Mouse (Mus musculus): ENCODE results near the gene Atp11a. TPM values are rescaled to one million over a fixed set of nuclear protein-coding genes. Genes with fewer than 3 reads are reported as not detected.

Atp11a gene
- total RNA-seq, 2 experiments from 2014 or later, result 21.8 to 23.4 TPM

DNA sequence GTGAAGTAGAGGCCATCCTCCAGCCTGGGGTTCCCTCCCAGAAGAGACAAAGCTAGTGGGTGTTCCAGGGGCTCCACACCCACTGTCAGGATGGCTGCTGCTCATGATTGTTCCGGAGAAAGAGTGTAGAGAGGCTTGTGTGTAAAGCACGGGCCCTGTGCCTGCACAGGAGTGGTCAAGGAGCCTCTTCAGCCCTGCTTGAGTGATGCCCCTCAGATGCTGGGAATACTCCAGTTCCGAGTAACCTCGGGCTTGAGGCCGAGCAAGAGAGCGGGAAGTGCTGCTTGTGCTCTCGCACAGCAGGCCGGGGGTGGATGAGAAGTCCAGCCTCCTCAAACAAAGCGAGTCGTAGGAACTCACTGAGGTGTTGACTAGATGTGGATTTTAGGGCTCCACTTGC, 46.3 kb downstream of the Atp11a start:
- intact Hi-C loops (cut with DNase I; ENCODE audit: low total_unique reads), result loop anchor here (5.0 kb wide), 1 partner anchor 41 kb away; no protein-coding TSS in a partner anchor
- DNase-seq, result no peak

DNA sequence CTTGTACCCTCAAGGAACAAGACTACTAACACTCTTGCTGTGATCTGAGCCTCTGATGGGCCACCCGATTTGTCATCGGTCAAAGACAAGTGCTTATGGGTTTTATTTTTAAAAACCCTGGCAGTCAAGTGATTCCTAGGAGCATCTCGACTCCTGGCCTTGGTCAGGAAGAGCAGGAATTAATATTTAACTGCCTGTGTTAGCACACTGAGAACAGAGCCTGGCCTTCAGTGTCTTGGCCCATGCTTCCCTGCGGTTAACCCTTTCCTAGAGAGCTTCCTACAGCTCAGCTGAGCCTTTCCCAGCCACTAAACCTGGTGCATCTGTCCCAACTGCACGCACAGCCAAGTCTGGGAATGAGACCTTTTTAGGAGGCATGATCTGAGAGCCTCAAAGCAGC, 48.1 kb downstream of the Atp11a start:
- DNase-seq, result no peak
- intact Hi-C loops (cut with DNase I; ENCODE audit: low total_unique reads), result loop anchor here (5.0 kb wide), 1 partner anchor 43 kb away; no protein-coding TSS in a partner anchor

DNA sequence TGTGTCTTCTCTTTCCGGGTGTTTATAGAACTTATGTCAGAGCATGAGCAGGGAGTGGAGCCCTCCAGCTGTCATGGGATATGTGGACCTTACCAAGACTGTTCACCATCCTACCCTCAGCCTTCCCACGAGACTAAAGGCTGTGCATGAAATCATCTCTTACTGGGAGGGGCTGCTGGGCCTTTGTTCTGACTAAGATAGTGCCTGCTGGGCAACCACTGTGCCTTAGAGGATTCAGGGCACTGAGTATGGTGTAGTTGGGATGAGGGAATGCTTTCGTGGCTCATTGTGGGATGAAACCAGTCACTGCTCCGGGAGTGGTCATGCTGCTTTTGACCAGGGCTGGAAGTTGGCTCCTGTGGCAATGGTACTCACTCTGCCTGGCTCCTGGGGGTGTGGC, 48.8 kb downstream of the Atp11a start:
- no peak for DNase-seq
- intact Hi-C loops (cut with DNase I; ENCODE audit: low total_unique reads), result no loop called here

GRCm38 (mm10) chr8:12808018-12808417, 51.2 kb downstream of the Atp11a start:
- intact Hi-C loops (cut with DNase I; ENCODE audit: low total_unique reads), result no loop called here

GRCm38 (mm10) chr8:12809516-12809915, 52.7 kb downstream of the Atp11a start:
- no peak for DNase-seq
- intact Hi-C loops (cut with DNase I; ENCODE audit: low total_unique reads), result no loop called here

More at GRCm38 (mm10) chr8:12808018-12808417, 51.2 kb downstream of the Atp11a start:
- DNase-seq, result no peak

DNA sequence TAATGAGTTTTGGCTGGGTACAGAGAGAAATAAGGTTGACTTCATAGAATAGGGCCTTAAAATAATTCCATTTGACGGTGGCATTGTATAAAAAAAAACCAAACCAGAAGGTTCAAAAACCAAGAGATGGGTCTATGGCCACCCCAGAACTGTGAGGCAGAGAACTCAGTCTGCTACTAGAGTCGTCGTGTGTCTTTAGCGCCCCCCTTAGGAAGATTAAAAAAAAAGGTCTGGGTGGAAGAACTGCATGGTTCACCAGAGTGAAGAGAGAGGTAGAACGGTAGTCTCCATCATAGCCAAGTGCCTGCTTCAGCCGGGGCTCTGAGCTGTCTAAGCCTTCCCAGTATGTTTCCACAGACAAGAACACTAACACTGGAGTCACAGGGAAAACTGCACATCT, 54.4 kb downstream of the Atp11a start:
- intact Hi-C loops (cut with DNase I; ENCODE audit: low total_unique reads), result loop anchor here (10.0 kb wide), 1 partner anchor 136 kb away; the partner anchor contains the start of gene Tubgcp3

GRCm38 (mm10) chr8:12816412-12816811, 59.6 kb downstream of the Atp11a start:
- intact Hi-C loops (cut with DNase I; ENCODE audit: low total_unique reads), result loop anchor here (10.0 kb wide), 1 partner anchor 142 kb away; the partner anchor contains the start of gene Tubgcp3

More for the DNA sequence above, 54.4 kb downstream of the Atp11a start:
- DNase-seq, result no peak

GRCm38 (mm10) chr8:12822892-12823291, 66.1 kb downstream of the Atp11a start:
- intact Hi-C loops (cut with DNase I; ENCODE audit: low total_unique reads), result no loop called here
- no peak for DNase-seq

More at GRCm38 (mm10) chr8:12816412-12816811, 59.6 kb downstream of the Atp11a start:
- no peak for DNase-seq

DNA sequence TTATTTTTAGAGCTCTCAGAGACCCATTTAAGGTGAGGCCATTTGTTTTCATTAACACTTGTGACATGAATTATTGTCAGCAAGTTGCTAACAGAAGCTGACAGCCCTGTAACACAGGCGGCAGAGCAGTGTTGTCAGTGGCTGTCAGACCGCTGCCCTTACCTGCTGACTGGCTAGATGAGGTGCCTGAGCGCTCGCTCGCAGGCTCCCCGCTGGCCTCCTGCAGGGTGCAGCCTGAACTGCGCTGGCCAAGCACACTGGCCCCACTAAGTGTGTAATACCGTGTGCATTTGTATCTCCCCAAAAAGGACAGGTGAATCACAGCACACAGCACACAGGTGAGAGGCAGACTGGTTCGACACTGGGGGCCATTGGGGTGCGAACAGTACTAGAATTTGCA, 67.7 kb downstream of the Atp11a start:
- no peak for DNase-seq
- intact Hi-C loops (cut with DNase I; ENCODE audit: low total_unique reads), result no loop called here

GRCm38 (mm10) chr8:12825236-12825635, 68.4 kb downstream of the Atp11a start:
- intact Hi-C loops (cut with DNase I; ENCODE audit: low total_unique reads), result no loop called here
- no peak for DNase-seq

- DNase-seq, result no peak
- intact Hi-C loops (cut with DNase I; ENCODE audit: low total_unique reads), result no loop called here
Measured at GRCm38 (mm10) chr8:12825686-12826237, 68.9 kb downstream of the Atp11a start.

DNA sequence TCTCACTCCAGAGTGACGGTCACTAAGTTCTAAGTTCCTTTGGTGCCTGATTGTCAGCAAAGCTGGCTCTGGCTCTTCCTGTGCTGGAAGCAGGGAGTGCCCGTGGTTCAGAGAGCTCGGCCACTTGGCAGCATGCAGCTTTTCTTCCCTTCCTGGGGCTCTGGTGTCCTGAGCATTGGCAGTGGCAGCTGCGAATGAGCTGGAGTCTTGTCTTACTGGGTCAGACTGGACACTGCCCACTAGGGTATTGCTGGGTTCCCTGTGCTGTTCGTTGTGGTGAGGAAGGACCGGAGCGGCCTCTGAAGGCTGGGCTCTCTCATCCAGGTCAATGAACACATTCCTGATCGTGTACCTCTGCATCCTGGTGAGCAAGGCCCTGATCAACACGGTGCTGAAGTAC, 70.3 kb downstream of the Atp11a start:
- DNase-seq, result peak; percentile 38
- intact Hi-C loops (cut with DNase I; ENCODE audit: low total_unique reads), result no loop called here

GRCm38 (mm10) chr8:12828298-12828697, 71.5 kb downstream of the Atp11a start:
- intact Hi-C loops (cut with DNase I; ENCODE audit: low total_unique reads), result no loop called here
- no peak for DNase-seq

- DNase-seq, result no peak
- intact Hi-C loops (cut with DNase I; ENCODE audit: low total_unique reads), result no loop called here
Measured at GRCm38 (mm10) chr8:12829381-12829780, 72.6 kb downstream of the Atp11a start.

DNA sequence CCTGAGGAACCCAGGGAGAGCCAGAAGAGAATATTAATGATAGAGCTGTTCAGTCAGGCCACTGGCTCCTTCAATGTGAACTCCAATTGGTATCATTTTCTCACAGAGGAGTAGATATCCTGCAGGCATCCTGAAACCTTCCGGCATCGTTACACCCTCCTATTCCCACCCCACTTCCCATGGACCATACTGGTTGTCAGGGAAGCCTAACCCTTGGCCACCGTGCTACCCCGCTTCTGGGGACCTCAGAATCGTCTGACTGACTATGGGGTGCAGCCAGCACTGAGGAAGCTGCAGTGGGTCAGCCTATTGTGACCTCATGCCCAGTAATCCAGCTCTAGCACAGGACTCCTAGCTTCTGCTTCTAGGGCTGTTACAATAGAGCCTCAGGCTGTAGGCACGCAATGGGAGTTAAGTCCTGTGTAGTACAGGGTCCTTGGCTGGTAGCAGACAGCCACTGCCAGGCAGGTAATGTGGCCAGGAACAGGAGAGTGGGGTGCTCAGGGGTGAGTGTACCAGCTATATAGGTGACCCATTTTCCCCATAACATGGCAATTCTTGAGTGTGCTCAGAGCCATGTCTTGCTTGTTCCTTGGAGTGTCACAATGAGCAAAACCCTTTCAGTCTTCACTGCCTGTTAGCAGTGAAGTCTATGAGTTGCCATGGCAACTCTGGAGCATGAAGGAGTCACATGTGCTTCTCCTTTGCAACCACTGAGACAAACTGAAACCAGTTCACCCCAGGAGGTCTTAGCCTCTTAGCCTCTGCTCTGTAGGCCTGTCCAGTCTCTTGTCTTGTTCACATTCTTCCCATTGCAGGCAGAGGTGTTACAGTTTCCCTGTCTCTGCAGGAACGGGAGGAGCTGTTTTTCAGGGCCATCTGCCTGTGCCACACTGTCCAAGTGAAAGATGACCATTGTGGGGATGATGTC, 75.1 kb downstream of the Atp11a start:
- intact Hi-C loops (cut with DNase I; ENCODE audit: low total_unique reads), result no loop called here
- DNase-seq, result no peak

DNA sequence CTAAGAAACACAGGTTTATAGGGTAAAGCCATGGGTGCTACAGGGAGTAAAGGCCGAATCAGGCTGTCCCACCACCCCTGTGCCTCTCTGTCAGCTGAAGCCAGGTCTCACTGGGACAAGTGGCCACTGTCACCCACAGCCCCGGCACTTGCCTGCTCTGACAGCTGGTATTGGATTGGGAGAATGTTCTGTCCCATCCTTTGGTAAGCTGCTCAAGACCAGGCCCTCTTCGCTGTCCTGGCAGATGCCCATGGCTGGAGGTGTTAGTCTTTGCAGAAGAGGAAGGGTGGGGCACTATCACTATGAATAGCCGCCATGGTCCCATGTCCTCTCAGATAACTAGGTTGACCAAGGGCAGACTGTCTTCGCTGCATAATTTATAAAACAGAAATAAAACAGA, 76.8 kb downstream of the Atp11a start:
- intact Hi-C loops (cut with DNase I; ENCODE audit: low total_unique reads), result no loop called here
- no peak for DNase-seq

- intact Hi-C loops (cut with DNase I; ENCODE audit: low total_unique reads), result no loop called here
- no peak for DNase-seq
Measured at GRCm38 (mm10) chr8:12840834-12841233, 84.0 kb downstream of the Atp11a start.

- DNase-seq, result no peak
- intact Hi-C loops (cut with DNase I; ENCODE audit: low total_unique reads), result no loop called here
Measured at GRCm38 (mm10) chr8:12842342-12842995, 85.7 kb downstream of the Atp11a start.

DNA sequence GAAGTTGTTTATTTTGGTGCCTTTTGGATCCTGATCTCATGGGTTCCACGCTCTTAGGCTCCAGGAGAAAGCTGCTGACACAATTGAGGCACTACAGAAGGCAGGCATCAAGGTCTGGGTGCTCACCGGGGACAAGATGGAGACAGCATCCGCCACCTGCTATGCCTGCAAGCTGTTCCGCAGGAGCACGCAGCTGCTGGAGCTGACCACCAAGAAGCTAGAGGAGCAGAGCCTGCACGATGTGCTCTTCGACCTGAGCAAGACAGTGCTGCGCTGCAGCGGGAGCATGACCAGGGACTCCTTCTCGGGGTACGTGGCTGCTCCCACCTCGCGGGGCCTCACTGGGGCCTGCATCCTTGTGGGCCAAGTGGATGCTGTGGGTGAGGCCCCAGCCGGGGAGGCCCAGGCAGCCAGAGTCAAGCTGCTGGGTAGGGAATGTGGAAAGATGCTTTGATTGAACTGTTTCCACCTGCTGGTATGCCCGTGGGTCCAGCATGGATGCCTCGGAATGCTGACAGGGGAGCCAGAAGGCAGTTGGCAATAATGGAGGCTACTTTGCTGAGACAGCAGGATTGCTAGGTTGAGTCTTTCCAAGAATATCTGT, 87.6 kb downstream of the Atp11a start:
- intact Hi-C loops (cut with DNase I; ENCODE audit: low total_unique reads), result no loop called here
- no peak for DNase-seq

DNA sequence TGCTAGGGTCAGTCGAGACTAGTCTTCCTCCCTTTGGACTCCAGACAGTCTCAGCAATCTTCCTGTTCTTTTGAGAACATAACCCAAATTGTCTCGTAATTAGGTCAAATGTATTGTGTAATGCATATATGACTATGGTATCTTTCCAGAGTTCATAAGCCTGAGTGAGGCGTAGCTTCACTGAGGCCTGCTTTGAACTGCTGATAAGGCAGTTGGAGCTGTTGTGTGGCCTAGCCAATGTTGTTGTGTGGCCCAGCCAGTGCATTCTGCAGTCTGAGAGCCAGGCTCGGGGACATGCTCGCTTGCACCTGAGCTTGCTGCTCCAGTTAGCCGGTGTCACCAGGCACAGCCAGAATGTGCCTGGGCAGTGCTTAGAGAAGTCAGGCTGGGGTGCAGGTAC, 89.6 kb downstream of the Atp11a start:
- intact Hi-C loops (cut with DNase I; ENCODE audit: low total_unique reads), result no loop called here

More for the DNA sequence above, 89.6 kb downstream of the Atp11a start:
- DNase-seq, result no peak

Data from gastrocnemius, postnatal 14 days (tissue).